Mouse (Mus musculus): ENCODE measurements at regions not wholly inside any gene's neighbourhood (a gene's known extent, or its start where the extent isn't known, plus 50 kb on each side); places are given as distances from the start of the nearest gene placed in this dataset.
A peak's percentile ranks its signal among the peaks of the same experiment; 100 is the strongest.
"Not testable (repeated sequence)": the region's sequence is repeated elsewhere in the genome, so short reads cannot be mapped to it uniquely, and the experiment has no call there.

- Histone ChIP-seq H3K9ac (no peak overlapping the region), H3K27me3 (no peaks in the 10 kb centered on the region), H3K4me1 (replicated peaks) (no peaks in the 10 kb centered on the region), H3K4me3 (no peak overlapping the region), H3K9me3 (no peaks in the 10 kb centered on the region), H3K4me2 (no peak overlapping the region), H3K27ac (replicated peaks) (no peak overlapping the region), H3K36me3 (no peaks in the 10 kb centered on the region)
- whole genome bisulfite sequencing = 43% methylated on average over 4 of the region's 4 CpGs
- no peak for ATAC-seq (ENCODE audit: low FRiP score, low read depth)
Measured at GRCm38 (mm10) chr6:100402716-100403115, 115.4 kb upstream of the Rybp start.

DNA sequence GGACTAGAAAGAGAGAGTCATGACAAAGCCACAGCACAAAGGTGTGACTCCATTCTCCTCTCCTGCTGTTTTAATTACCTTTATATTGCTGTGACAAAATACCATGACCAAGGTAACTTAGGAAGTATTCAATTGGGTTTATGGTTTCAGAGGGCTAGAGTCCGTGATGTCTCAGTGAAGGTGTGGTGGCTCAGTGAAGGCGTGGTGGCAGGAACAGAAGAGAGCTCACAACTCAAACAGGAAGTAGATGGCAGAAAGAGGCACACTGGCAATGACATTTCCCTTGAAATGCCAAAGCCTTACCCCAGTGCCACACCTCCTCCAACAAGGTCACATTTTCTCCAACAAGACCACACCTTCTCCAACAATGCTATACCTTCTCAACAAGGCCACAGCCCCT is 114.4 kb upstream of the Rybp start:
- 89% methylated on average over 2 of the region's 2 CpGs for WGBS
- no peak overlapping the region for H3K4me3 ChIP-seq
- H3K9me3 ChIP-seq = no peaks in the 10 kb centered on the region
- H3K27me3 ChIP-seq = no peaks in the 10 kb centered on the region
- no peak overlapping the region for H3K9ac ChIP-seq
- no peak for ATAC-seq (ENCODE audit: low FRiP score, low read depth)
- H3K4me2 ChIP-seq = no peak overlapping the region
- H3K27ac ChIP-seq (replicated peaks) = no peak overlapping the region
- no peaks in the 10 kb centered on the region for H3K36me3 ChIP-seq
- peaks cover 3% of the 10 kb centered on the region for H3K4me1 ChIP-seq (replicated peaks)

DNA sequence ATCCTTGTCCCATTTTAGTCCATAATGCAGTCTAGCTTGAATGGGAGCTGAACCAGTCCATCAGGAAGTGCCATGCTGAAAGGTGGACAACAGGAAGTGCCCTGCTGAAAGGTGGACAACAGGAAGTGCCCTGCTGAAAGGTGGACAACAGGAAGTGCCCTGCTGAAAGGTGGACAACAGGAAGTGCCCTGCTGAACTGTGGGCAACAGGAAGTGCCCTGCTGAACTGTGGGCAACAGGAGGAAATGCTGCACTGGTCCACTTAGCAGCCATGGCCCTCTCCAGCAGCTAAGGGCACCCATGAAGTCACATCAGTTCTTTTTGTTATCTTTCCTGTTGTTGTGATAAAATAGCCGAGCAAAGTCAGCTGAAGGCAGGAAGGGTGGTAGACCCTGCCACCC is 112.1 kb upstream of the Rybp start:
- H3K9ac ChIP-seq; H3K4me1 ChIP-seq (replicated peaks); H3K36me3 ChIP-seq; H3K9me3 ChIP-seq; H3K4me3 ChIP-seq; ATAC-seq (ENCODE audit: low FRiP score, low read depth); H3K4me2 ChIP-seq; H3K27me3 ChIP-seq; H3K27ac ChIP-seq (replicated peaks): not testable (repeated sequence)
- 86% methylated on average over 1 of the region's 1 CpGs for WGBS

DNA sequence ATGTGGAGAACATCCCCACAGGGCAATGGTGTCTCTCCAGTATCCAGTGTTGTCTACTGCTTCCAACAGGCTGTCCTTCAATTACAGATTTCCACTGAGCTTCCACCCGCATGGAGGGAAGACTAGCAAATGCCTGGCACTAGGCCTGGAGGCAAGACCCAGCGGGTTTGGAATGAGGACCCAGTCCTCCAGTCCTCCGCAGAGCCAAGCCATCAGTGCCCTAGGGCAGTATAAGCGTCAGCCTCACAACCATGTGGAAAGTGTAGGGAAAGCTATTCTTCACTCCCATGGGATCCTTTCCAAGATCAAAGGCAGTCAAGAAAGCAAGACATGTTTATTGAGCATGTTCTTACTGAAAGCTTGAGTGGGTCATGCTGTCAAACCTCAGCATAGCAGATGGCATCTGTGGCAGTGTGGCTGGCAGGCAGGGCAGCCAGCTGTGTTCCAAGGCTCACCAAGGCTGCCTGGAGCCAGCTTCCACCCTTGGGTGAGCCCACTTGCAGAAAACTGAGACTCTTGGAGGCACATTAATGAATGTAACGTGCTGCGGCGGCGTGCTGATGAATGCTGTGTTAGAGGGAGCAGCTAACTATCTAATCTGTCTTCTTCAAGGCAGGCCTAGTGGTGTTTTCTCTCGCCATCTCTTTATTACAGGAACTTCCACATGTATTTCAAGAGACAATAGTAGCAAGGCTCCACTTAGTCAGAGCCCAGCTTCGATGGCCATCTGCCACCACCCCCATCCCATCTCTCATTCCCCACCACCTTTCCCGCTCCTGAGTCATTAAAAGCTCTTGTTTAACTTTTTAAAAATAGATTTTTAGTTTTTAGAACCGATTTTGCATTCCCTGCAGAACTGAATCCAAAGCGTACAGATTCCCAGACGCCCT is 109.3 kb upstream of the Rybp start:
- 0 out of 2 replicates have a peak, but pooled peaks have one; percentile 34 for ATAC-seq (ENCODE audit: low FRiP score, low read depth)
- no peaks in the 10 kb centered on the region for H3K36me3 ChIP-seq
- H3K27ac ChIP-seq (replicated peaks) = peak overlapping the region; percentile 22
- WGBS = 58% methylated on average over 14 of the region's 14 CpGs
- H3K4me1 ChIP-seq (replicated peaks) = peaks cover 3% of the 10 kb centered on the region
- no peak overlapping the region for H3K4me3 ChIP-seq
- H3K4me2 ChIP-seq = no peak overlapping the region
- no peaks in the 10 kb centered on the region for H3K9me3 ChIP-seq
- no peaks in the 10 kb centered on the region for H3K27me3 ChIP-seq
- H3K9ac ChIP-seq = no peak overlapping the region

GRCm38 (mm10) chr6:100390258-100390910 is 103.1 kb upstream of the Rybp start:
- Histone ChIP-seq H3K4me3 (no peak overlapping the region), H3K4me1 (replicated peaks) (no peaks in the 10 kb centered on the region), H3K9me3 (no peaks in the 10 kb centered on the region), H3K27ac (replicated peaks) (no peak overlapping the region), H3K27me3 (no peaks in the 10 kb centered on the region), H3K36me3 (no peaks in the 10 kb centered on the region), H3K9ac (no peak overlapping the region), H3K4me2 (no peak overlapping the region)
- ATAC-seq (ENCODE audit: low FRiP score, low read depth) = no peak
- WGBS = 80% methylated on average over 7 of the region's 7 CpGs

DNA sequence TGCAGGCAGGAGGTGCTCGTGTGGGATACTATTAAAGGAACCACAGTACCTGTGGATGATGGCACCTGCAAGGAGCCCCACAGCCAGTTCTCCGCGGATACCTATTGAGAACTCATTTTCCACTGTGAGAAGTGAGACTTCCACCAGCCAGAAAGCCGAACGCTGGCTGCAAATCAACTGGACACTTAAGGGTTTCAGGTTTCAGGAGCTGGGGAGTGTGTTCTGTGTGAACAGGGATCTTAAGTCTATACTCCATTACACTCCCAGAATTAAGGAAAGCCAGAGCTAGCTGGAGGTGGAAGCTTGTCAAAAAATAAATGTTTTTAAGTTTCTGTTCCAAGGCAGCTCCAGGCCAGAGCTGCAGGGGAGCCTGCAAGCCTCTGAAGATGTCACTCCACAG is 99.8 kb upstream of the Rybp start:
- Histone ChIP-seq H3K4me1 (replicated peaks) (no peaks in the 10 kb centered on the region), H3K9ac (no peak overlapping the region), H3K4me3 (no peak overlapping the region), H3K36me3 (no peaks in the 10 kb centered on the region), H3K4me2 (no peak overlapping the region), H3K27me3 (no peaks in the 10 kb centered on the region), H3K27ac (replicated peaks) (no peak overlapping the region), H3K9me3 (no peaks in the 10 kb centered on the region)
- no peak for ATAC-seq (ENCODE audit: low FRiP score, low read depth)
- WGBS = 54% methylated on average over 5 of the region's 5 CpGs

- no peaks in the 10 kb centered on the region for H3K36me3 ChIP-seq
- no peak overlapping the region for H3K9ac ChIP-seq
- H3K9me3 ChIP-seq = no peaks in the 10 kb centered on the region
- H3K27me3 ChIP-seq = no peaks in the 10 kb centered on the region
- no peak overlapping the region for H3K4me2 ChIP-seq
- 72% methylated on average over 8 of the region's 8 CpGs for WGBS
- no peak for ATAC-seq (ENCODE audit: low FRiP score, low read depth)
- peaks cover 8% of the 10 kb centered on the region for H3K4me1 ChIP-seq (replicated peaks)
- no peak overlapping the region for H3K4me3 ChIP-seq
- H3K27ac ChIP-seq (replicated peaks) = no peak overlapping the region
Measured at GRCm38 (mm10) chr6:100385640-100386039, 98.4 kb upstream of the Rybp start.

GRCm38 (mm10) chr6:100381046-100381445 is 93.8 kb upstream of the Rybp start:
- Histone ChIP-seq H3K4me2 (no peak overlapping the region), H3K36me3 (no peaks in the 10 kb centered on the region), H3K9ac (no peak overlapping the region), H3K4me1 (replicated peaks) (peaks cover 29% of the 10 kb centered on the region), H3K27ac (replicated peaks) (no peak overlapping the region), H3K9me3 (no peaks in the 10 kb centered on the region), H3K4me3 (no peak overlapping the region), H3K27me3 (no peaks in the 10 kb centered on the region)
- 61% methylated on average over 5 of the region's 5 CpGs for WGBS
- ATAC-seq (ENCODE audit: low FRiP score, low read depth) = no peak

- Histone ChIP-seq H3K9me3 (no peaks in the 10 kb centered on the region), H3K27ac (replicated peaks) (no peak overlapping the region), H3K27me3 (no peaks in the 10 kb centered on the region), H3K36me3 (no peaks in the 10 kb centered on the region), H3K4me2 (no peak overlapping the region), H3K4me1 (replicated peaks) (peaks cover 29% of the 10 kb centered on the region), H3K4me3 (no peak overlapping the region), H3K9ac (no peak overlapping the region)
- 13% methylated on average over 6 of the region's 6 CpGs for WGBS
- peak; percentile 68; the same call in 1 of the 2 replicates for ATAC-seq (ENCODE audit: low FRiP score, low read depth)
Measured at GRCm38 (mm10) chr6:100380536-100380935, 93.3 kb upstream of the Rybp start.

- Histone ChIP-seq H3K4me3 (no peak overlapping the region), H3K9me3 (no peaks in the 10 kb centered on the region), H3K4me2 (no peak overlapping the region), H3K36me3 (no peaks in the 10 kb centered on the region), H3K9ac (no peak overlapping the region), H3K4me1 (replicated peaks) (peaks cover 29% of the 10 kb centered on the region), H3K27me3 (no peaks in the 10 kb centered on the region), H3K27ac (replicated peaks) (no peak overlapping the region)
- WGBS = 31% methylated on average over 4 of the region's 4 CpGs
- no peak for ATAC-seq (ENCODE audit: low FRiP score, low read depth)
Measured at GRCm38 (mm10) chr6:100379792-100380191, 92.5 kb upstream of the Rybp start.

DNA sequence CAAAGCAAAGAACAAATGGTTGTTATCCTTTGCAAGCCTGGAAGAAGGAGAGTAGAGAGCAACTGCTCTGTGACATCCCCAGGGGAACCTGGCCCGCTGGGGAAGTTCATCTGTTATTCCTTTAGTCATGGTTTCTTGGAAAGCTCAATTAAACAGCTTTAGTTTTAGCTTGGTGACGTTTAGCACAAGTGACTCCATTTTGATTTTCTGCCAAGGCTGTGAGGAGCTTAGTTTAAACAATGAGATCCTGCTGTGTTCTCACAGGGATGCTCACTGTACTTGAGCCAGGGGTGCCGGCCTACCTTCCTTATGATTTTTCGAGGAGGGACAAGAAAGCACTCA is 91.2 kb upstream of the Rybp start:
- no peaks in the 10 kb centered on the region for H3K9me3 ChIP-seq
- H3K27ac ChIP-seq (replicated peaks) = no peak overlapping the region
- no peak overlapping the region for H3K9ac ChIP-seq
- ATAC-seq (ENCODE audit: low FRiP score, low read depth) = no peak
- H3K27me3 ChIP-seq = no peaks in the 10 kb centered on the region
- H3K4me2 ChIP-seq = no peak overlapping the region
- WGBS = 23% methylated on average over 4 of the region's 4 CpGs
- H3K4me1 ChIP-seq (replicated peaks) = peaks cover 29% of the 10 kb centered on the region
- H3K36me3 ChIP-seq = no peaks in the 10 kb centered on the region
- no peak overlapping the region for H3K4me3 ChIP-seq

- no peak overlapping the region for H3K9ac ChIP-seq
- H3K27ac ChIP-seq (replicated peaks) = no peak overlapping the region
- no peaks in the 10 kb centered on the region for H3K36me3 ChIP-seq
- H3K4me1 ChIP-seq (replicated peaks) = peaks cover 29% of the 10 kb centered on the region
- H3K4me3 ChIP-seq = no peak overlapping the region
- no peaks in the 10 kb centered on the region for H3K9me3 ChIP-seq
- H3K27me3 ChIP-seq = no peaks in the 10 kb centered on the region
- ATAC-seq (ENCODE audit: low FRiP score, low read depth) = no peak
- no peak overlapping the region for H3K4me2 ChIP-seq
- 36% methylated on average over 6 of the region's 6 CpGs for WGBS
Measured at GRCm38 (mm10) chr6:100377828-100378532, 90.7 kb upstream of the Rybp start.

All from hindbrain, embryonic 15.5 days (tissue).